Mouse (Mus musculus): ENCODE data around the gene Sh3kbp1.

Sh3kbp1 gene

DNA sequence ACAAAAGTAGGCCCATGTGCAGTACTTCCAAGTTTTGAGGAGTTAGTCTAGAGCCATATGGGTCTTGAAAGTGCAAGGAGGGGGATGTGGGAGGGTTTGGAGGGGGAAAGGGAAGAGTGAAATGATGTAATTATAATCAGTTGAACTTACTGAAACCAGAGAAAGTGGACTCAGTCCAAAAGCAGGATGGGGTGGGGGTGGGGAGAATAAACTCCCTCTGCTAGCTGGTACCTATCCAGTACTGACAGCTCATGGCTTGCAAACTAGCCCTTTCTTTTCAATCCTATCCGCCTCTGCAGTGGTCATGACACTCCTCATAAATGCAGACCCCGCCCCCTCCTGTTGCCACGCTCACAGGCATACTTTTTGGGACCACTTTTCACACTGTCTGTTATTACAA is 283.5 kb downstream of the Sh3kbp1 start:
- H3K4me1 ChIP-seq (replicated peaks; ENCODE audit: low read depth, low read length) = no peaks in the 10 kb centered on the region
- no peaks in the 10 kb centered on the region for H3K27me3 ChIP-seq (ENCODE audit: insufficient read depth, low read length)
- H3K4me3 ChIP-seq (replicated peaks; ENCODE audit: low read length) = no peak overlapping the region
- no peaks in the 10 kb centered on the region for H3K36me3 ChIP-seq (ENCODE audit: insufficient read depth, low read length)
- TF ChIP-seq POU5F1 (IDR thresholded peaks at IDR 0.05; ENCODE audit: borderline replicate concordance, low read length) = no peak
- TF ChIP-seq NANOG (IDR thresholded peaks at IDR 0.05; ENCODE audit: borderline replicate concordance, low read length) = no peak
- no peak for TF ChIP-seq CTCF (conservative IDR thresholded peaks at IDR 0.05; ENCODE audit: low read length)
- H3K9me3 ChIP-seq (ENCODE audit: low read length) = no peaks in the 10 kb centered on the region

DNA sequence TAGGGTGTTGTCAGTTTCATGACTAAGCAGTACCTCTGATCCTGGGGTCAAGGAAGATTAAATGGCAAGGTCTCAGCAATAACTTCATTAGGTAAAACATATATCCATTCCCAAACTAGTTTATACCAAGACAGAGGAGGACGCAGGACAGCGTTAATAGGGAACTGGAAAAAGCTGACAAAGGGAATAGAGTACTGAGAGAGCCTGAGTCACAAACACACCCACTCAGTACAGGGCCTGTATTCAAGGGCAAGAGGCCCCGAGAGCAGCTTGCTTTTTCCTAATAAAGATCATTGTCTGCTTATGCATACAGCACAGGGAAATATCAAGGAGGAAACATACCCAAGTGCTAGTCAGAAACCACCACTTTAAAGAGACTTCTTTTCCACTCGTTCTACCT is 284.5 kb downstream of the Sh3kbp1 start:
- no peaks in the 10 kb centered on the region for H3K9me3 ChIP-seq (ENCODE audit: low read length)
- no peak overlapping the region for H3K4me3 ChIP-seq (replicated peaks; ENCODE audit: low read length)
- no peaks in the 10 kb centered on the region for H3K36me3 ChIP-seq (ENCODE audit: insufficient read depth, low read length)
- H3K4me1 ChIP-seq (replicated peaks; ENCODE audit: low read depth, low read length) = no peaks in the 10 kb centered on the region
- no peaks in the 10 kb centered on the region for H3K27me3 ChIP-seq (ENCODE audit: insufficient read depth, low read length)
- TF ChIP-seq CTCF (conservative IDR thresholded peaks at IDR 0.05; ENCODE audit: low read length) (no peak), NANOG (IDR thresholded peaks at IDR 0.05; ENCODE audit: borderline replicate concordance, low read length) (no peak), POU5F1 (IDR thresholded peaks at IDR 0.05; ENCODE audit: borderline replicate concordance, low read length) (no peak)

DNA sequence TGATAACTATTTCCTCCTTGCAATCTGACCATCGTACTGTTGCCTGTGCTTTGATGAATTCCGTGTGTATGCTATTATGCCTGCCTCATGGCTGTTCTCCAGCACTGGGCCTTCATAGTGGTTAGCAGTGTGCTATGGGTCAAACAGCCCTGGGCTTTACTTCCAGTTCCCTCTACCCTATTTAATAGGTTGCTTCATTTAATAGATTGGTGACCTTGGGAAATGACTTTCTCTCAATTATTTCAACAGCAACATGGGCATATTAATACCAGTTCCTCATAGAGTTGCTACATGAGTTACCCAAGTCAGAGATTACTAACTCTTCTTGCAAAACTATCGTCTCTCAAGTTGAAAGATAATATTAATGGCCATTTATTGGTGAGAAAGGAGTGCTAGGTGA is 285.0 kb downstream of the Sh3kbp1 start:
- Histone ChIP-seq H3K9me3 (ENCODE audit: low read length) (no peaks in the 10 kb centered on the region), H3K4me1 (replicated peaks; ENCODE audit: low read depth, low read length) (no peaks in the 10 kb centered on the region), H3K36me3 (ENCODE audit: insufficient read depth, low read length) (no peaks in the 10 kb centered on the region), H3K27me3 (ENCODE audit: insufficient read depth, low read length) (no peaks in the 10 kb centered on the region), H3K4me3 (replicated peaks; ENCODE audit: low read length) (no peak overlapping the region)
- no peak for TF ChIP-seq POU5F1 (IDR thresholded peaks at IDR 0.05; ENCODE audit: borderline replicate concordance, low read length)
- TF ChIP-seq CTCF (conservative IDR thresholded peaks at IDR 0.05; ENCODE audit: low read length) = no peak
- TF ChIP-seq NANOG (IDR thresholded peaks at IDR 0.05; ENCODE audit: borderline replicate concordance, low read length) = no peak

DNA sequence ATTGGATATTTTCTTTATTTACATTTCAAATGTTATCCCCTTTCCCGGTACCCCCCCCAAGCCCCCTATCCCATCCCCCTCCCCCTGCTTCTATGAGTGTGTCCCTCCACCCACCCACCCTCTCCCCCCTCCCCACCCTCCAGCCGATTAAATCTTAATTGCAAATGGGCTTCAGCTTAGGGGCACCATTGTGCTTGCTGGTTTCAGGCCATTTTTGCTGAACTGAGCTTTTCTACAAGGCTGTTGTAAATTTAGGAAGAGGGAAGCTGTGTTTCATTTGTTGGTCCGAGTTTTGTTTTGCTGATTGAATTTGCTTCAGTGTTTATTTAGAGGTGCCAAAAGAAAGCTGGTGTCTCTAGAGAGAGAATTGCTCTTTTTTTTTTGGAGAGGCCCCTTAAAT is 286.4 kb downstream of the Sh3kbp1 start:
- Histone ChIP-seq H3K9me3 (ENCODE audit: low read length) (no peaks in the 10 kb centered on the region), H3K27me3 (ENCODE audit: insufficient read depth, low read length) (no peaks in the 10 kb centered on the region), H3K4me1 (replicated peaks; ENCODE audit: low read depth, low read length) (no peaks in the 10 kb centered on the region), H3K36me3 (ENCODE audit: insufficient read depth, low read length) (no peaks in the 10 kb centered on the region), H3K4me3 (replicated peaks; ENCODE audit: low read length) (no peak overlapping the region)
- TF ChIP-seq POU5F1 (IDR thresholded peaks at IDR 0.05; ENCODE audit: borderline replicate concordance, low read length) = no peak
- no peak for TF ChIP-seq CTCF (conservative IDR thresholded peaks at IDR 0.05; ENCODE audit: low read length)
- no peak for TF ChIP-seq NANOG (IDR thresholded peaks at IDR 0.05; ENCODE audit: borderline replicate concordance, low read length)

DNA sequence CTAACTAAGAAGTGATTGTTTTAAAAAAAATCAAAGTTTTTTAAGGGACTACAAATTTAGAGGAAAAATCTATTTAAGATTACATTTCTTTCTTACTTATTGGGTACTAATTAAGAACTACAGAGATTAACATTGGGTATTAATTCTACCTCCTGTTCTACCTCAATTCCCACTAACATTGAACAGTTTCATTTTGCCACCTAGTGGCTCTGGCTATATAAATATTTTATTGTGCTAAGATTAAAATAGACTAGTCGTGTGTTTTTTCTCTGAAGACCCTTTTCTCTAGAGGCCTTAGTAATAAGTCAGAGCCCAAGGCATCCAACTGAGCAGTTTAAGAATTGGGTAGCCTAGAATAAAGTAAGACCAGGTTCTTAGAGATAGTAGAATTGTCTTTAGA is 288.1 kb downstream of the Sh3kbp1 start:
- Histone ChIP-seq H3K9me3 (ENCODE audit: low read length) (no peaks in the 10 kb centered on the region), H3K4me3 (replicated peaks; ENCODE audit: low read length) (no peak overlapping the region), H3K4me1 (replicated peaks; ENCODE audit: low read depth, low read length) (no peaks in the 10 kb centered on the region), H3K36me3 (ENCODE audit: insufficient read depth, low read length) (no peaks in the 10 kb centered on the region), H3K27me3 (ENCODE audit: insufficient read depth, low read length) (no peaks in the 10 kb centered on the region)
- TF ChIP-seq CTCF (conservative IDR thresholded peaks at IDR 0.05; ENCODE audit: low read length) (no peak), POU5F1 (IDR thresholded peaks at IDR 0.05; ENCODE audit: borderline replicate concordance, low read length) (no peak), NANOG (IDR thresholded peaks at IDR 0.05; ENCODE audit: borderline replicate concordance, low read length) (no peak)

DNA sequence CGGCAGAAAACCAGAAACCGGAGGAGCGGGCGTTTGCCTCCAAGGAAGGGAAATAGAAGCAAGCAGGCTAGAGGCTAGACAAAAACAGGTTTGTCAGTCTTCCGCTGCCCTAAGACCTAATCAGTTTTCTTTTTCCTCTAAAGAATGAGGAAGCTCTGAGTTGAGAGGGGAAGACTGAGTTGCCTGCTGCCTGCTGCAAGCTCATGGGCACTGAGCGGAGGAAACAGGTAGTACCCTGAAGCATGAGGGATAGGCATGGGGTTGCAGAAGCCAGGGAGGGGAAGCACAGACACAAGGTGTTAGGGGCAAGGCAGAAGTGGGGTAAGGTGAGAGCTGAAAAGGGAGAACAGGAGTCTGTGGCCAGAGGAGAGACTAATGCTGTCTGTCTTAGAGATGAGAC is 297.7 kb downstream of the Sh3kbp1 start:
- Histone ChIP-seq H3K27me3 (ENCODE audit: insufficient read depth, low read length) (no peaks in the 10 kb centered on the region), H3K9me3 (ENCODE audit: low read length) (no peaks in the 10 kb centered on the region)
- TF ChIP-seq NANOG (IDR thresholded peaks at IDR 0.05; ENCODE audit: borderline replicate concordance, low read length) (no peak), CTCF (conservative IDR thresholded peaks at IDR 0.05; ENCODE audit: low read length) (no peak), POU5F1 (IDR thresholded peaks at IDR 0.05; ENCODE audit: borderline replicate concordance, low read length) (no peak)

DNA sequence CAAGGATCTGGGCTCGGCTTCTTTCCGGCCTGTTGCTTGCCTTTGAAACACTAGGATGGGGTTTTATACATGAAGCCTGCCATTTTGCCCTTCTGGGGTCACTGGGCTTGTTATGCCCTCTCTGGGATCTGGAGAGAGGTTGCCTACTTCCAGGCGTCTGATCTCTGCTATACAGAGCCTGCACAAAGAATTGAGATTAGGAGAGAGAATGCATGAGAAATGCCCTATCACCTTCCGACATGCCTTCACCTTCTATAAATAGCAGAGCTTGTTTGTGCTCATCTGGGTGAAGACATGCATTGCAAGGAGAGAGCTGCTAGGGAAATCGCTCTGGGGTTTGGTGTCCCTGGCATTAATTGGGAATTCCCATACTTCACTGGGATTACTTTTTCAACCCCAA is 301.1 kb downstream of the Sh3kbp1 start:
- H3K9me3 ChIP-seq (ENCODE audit: low read length) = no peaks in the 10 kb centered on the region
- no peak overlapping the region for H3K4me3 ChIP-seq (replicated peaks; ENCODE audit: low read length)
- TF ChIP-seq POU5F1 (IDR thresholded peaks at IDR 0.05; ENCODE audit: borderline replicate concordance, low read length) = no peak
- TF ChIP-seq CTCF (conservative IDR thresholded peaks at IDR 0.05; ENCODE audit: low read length) = no peak
- no peak for TF ChIP-seq NANOG (IDR thresholded peaks at IDR 0.05; ENCODE audit: borderline replicate concordance, low read length)
- H3K4me1 ChIP-seq (replicated peaks; ENCODE audit: low read depth, low read length) = no peaks in the 10 kb centered on the region
- H3K27me3 ChIP-seq (ENCODE audit: insufficient read depth, low read length) = no peaks in the 10 kb centered on the region
- H3K36me3 ChIP-seq (ENCODE audit: insufficient read depth, low read length) = no peaks in the 10 kb centered on the region

More for the DNA sequence above, 297.7 kb downstream of the Sh3kbp1 start:
- Histone ChIP-seq H3K4me1 (replicated peaks; ENCODE audit: low read depth, low read length) (no peaks in the 10 kb centered on the region), H3K36me3 (ENCODE audit: insufficient read depth, low read length) (no peaks in the 10 kb centered on the region), H3K4me3 (replicated peaks; ENCODE audit: low read length) (no peak overlapping the region)

DNA sequence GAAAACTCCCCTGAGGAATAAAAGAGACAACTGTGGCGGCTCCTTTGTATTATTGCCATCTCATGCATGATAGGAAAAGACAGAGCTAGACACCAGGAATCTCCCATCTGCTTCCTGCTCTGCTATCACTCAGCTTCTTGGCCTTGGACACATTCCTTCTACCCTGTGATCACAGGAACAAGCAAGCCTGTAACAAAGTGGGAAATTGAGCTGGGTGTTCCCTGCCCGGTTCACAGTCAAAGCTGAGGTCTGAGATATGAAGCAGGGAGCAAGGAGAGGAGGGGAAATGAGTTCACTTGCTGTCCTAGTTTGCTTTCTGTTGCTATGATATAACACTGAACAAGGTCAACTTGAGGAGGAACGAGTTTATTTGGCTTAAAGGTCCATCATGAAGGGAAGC is 301.8 kb downstream of the Sh3kbp1 start:
- Histone ChIP-seq H3K9me3 (ENCODE audit: low read length) (no peaks in the 10 kb centered on the region), H3K4me1 (replicated peaks; ENCODE audit: low read depth, low read length) (no peaks in the 10 kb centered on the region)
- no peak for TF ChIP-seq NANOG (IDR thresholded peaks at IDR 0.05; ENCODE audit: borderline replicate concordance, low read length)
- no peak for TF ChIP-seq CTCF (conservative IDR thresholded peaks at IDR 0.05; ENCODE audit: low read length)
- no peak for TF ChIP-seq POU5F1 (IDR thresholded peaks at IDR 0.05; ENCODE audit: borderline replicate concordance, low read length)

DNA sequence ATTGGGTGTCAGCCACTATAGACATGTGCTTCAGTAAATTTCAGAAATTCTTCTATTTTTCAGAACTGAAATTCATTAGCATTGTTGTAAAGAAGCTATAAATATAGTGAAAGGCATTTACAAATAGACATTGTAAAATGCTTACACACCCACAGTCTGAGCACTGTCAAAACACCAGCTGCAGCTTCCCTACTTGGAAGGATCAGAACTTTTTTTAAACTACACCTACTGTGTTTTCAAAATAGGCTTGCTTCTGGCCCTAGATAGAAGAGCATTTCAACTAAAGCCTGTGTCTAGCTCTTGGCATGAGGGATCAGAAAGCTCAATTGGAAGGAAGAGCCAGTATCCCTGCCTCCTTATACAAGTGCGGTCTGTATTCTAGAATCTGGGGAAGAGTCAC is 305.0 kb downstream of the Sh3kbp1 start:
- Histone ChIP-seq H3K27me3 (ENCODE audit: insufficient read depth, low read length) (no peaks in the 10 kb centered on the region), H3K36me3 (ENCODE audit: insufficient read depth, low read length) (no peaks in the 10 kb centered on the region), H3K9me3 (ENCODE audit: low read length) (no peaks in the 10 kb centered on the region), H3K4me3 (replicated peaks; ENCODE audit: low read length) (no peak overlapping the region), H3K4me1 (replicated peaks; ENCODE audit: low read depth, low read length) (no peaks in the 10 kb centered on the region)
- TF ChIP-seq NANOG (IDR thresholded peaks at IDR 0.05; ENCODE audit: borderline replicate concordance, low read length) = no peak
- TF ChIP-seq CTCF (conservative IDR thresholded peaks at IDR 0.05; ENCODE audit: low read length) = no peak
- TF ChIP-seq POU5F1 (IDR thresholded peaks at IDR 0.05; ENCODE audit: borderline replicate concordance, low read length) = no peak

More for the DNA sequence above, 301.8 kb downstream of the Sh3kbp1 start:
- Histone ChIP-seq H3K27me3 (ENCODE audit: insufficient read depth, low read length) (no peaks in the 10 kb centered on the region), H3K4me3 (replicated peaks; ENCODE audit: low read length) (no peak overlapping the region), H3K36me3 (ENCODE audit: insufficient read depth, low read length) (no peaks in the 10 kb centered on the region)

All from E14TG2a.4 (cell line).